Mouse (Mus musculus): ENCODE results near the gene Rac2. TPM values are rescaled to one million over a fixed set of nuclear protein-coding genes. Genes with fewer than 3 reads are reported as not detected.

Rac2 gene
- polyA plus RNA-seq, 1 experiment from 2014 or later: 7.6 TPM

DNA sequence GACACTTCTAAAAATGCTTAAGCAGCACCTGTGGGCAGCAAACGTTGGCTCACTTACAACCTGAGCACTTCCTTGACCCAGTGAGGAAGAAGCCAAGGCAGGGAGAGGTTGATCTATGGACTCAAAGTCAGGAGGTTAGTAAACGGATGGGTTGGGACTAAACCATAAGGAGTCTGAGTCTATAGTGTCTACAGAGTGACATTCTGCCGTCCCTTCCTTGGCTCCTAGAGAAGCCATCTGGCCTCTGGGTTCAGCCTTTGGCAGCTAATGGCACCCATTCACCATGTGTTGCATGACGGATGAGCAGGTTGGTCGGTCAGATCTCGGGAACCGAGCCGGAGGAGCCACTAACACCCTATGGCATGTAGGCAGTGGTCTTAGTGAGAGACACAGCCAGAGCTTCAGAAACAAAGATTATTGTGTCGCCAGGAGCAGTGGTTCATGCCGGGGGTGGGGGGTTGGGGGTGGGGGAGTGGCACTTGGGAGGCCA, 39.2 kb downstream of the Rac2 start:
- H3K4me2 ChIP-seq (replicated peaks; ENCODE audit: low read depth, low read length): no peak overlapping the region
- no peaks in the 10 kb centered on the region for H3K9me3 ChIP-seq (ENCODE audit: control insufficient read depth, low read length)
- ATAC-seq (ENCODE audit: low FRiP score, low TSS enrichment): no peak
- no peak overlapping the region for H3K27ac ChIP-seq (ENCODE audit: low read depth, low read length)
- H3K4me1 ChIP-seq (ENCODE audit: control insufficient read depth, insufficient read depth, low read length): peaks cover 25% of the 10 kb centered on the region
- no peak overlapping the region for H3K9ac ChIP-seq (ENCODE audit: low read depth, low read length)
- H3K4me3 ChIP-seq (ENCODE audit: low read length): no peak overlapping the region
- WGBS: 54% methylated on average over 10 of the region's 10 CpGs
- H3K36me3 ChIP-seq (ENCODE audit: control insufficient read depth, insufficient read depth, low read length): no peaks in the 10 kb centered on the region
- no peaks in the 10 kb centered on the region for H3K27me3 ChIP-seq (ENCODE audit: control insufficient read depth, insufficient read depth, low read length)

DNA sequence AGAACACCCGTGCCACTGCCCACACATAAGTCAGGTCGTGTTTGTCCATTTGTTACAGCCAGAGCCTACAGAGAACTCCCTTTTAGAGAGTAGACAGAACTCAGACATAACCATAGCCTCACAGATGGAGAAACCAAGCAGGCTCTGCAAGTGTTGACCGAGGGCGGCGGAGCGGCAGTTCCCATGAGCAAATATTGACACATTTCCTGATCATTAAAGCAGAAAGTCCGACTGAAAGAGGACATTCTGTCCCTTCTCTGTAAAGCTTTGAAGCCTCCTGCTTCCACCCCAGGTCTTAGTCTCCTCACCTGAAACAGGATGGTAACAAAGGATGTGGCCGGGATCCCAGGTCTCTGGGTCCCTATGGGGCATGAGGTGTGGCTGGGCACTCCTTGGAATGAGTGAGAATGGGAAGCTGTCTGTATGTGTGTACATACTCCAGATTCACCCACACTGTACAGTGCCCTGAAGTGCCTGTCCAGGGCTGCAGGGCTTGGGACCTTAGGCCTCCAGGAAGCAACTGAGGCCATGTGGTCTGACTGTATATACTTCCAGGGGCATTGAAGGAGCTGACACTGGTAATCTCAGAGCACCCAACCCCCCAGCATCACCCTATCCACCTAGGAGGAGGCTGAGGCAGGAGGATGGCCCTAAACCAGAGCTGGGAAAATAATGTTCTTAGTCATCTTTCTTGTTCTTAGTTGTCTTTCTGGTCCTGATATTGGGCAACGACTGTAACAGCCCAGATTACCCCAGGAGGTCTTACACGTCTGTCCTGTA, 39.8 kb downstream of the Rac2 start:
- Histone ChIP-seq H3K9me3 (ENCODE audit: control insufficient read depth, low read length) (no peaks in the 10 kb centered on the region), H3K27me3 (ENCODE audit: control insufficient read depth, insufficient read depth, low read length) (no peaks in the 10 kb centered on the region), H3K36me3 (ENCODE audit: control insufficient read depth, insufficient read depth, low read length) (no peaks in the 10 kb centered on the region), H3K4me2 (replicated peaks; ENCODE audit: low read depth, low read length) (no peak overlapping the region), H3K4me3 (ENCODE audit: low read length) (no peak overlapping the region), H3K9ac (ENCODE audit: low read depth, low read length) (no peak overlapping the region), H3K4me1 (ENCODE audit: control insufficient read depth, insufficient read depth, low read length) (peaks cover 25% of the 10 kb centered on the region), H3K27ac (ENCODE audit: low read depth, low read length) (no peak overlapping the region)
- no peak for ATAC-seq (ENCODE audit: low FRiP score, low TSS enrichment)
- WGBS: 67% methylated on average over 10 of the region's 10 CpGs

DNA sequence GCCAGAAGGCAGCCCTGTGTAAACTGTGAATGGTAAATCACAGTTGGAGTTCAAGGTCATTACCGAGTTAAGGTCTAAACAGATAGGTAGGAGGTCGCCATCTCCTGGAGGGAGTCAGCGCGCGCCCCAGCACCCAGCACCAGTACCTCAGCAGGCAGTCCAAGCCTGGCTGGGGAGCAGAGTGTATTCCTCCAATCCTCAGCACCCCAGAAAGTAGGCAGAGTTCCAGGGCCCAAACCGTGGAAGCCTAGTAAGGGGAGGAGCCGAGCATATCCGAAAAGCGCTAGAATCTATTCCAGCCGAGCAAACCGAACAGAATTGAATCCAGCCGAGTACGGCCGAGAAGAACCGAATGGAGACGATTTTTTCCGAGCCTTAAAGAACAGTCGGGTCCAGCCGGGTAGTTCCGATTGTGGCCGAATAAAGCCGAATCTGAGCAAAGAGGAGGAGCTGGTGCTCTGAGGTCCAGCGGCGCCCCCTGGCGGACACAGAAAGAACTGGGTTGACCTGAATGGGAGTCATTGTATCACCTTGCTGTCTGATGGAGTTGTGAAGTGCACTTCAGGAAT, 40.6 kb downstream of the Rac2 start:
- under 1% methylated on average over 25 of the region's 25 CpGs for WGBS
- peak overlapping the region; percentile 70 for H3K9ac ChIP-seq (ENCODE audit: low read depth, low read length)
- H3K4me3 ChIP-seq (ENCODE audit: low read length): peak overlapping the region; percentile 34; the same call in 1 of the 2 replicates
- peak overlapping the region; percentile 75 for H3K27ac ChIP-seq (ENCODE audit: low read depth, low read length)
- ATAC-seq (ENCODE audit: low FRiP score, low TSS enrichment): peak; percentile 78
- H3K9me3 ChIP-seq (ENCODE audit: control insufficient read depth, low read length): no peaks in the 10 kb centered on the region
- no peaks in the 10 kb centered on the region for H3K27me3 ChIP-seq (ENCODE audit: control insufficient read depth, insufficient read depth, low read length)
- H3K36me3 ChIP-seq (ENCODE audit: control insufficient read depth, insufficient read depth, low read length): no peaks in the 10 kb centered on the region
- peaks cover 25% of the 10 kb centered on the region for H3K4me1 ChIP-seq (ENCODE audit: control insufficient read depth, insufficient read depth, low read length)
- H3K4me2 ChIP-seq (replicated peaks; ENCODE audit: low read depth, low read length): peak overlapping the region; percentile 57

DNA sequence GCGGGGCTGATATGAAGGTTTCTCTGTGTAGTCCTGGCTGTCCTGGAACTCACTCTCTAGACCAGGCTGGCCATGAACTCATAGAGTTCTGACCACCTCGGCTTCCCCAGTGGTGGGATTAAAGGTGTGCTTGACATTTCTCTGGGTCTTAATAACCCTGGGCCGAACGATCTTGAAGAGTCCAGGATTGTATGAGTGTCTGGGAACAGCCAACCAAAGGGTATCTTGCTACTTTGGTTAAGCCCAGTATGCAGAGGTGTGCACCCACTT, 41.2 kb downstream of the Rac2 start:
- 75% methylated on average over 4 of the region's 4 CpGs for WGBS
- Histone ChIP-seq H3K27ac (ENCODE audit: low read depth, low read length) (peak overlapping the region; percentile 75), H3K36me3 (ENCODE audit: control insufficient read depth, insufficient read depth, low read length) (no peaks in the 10 kb centered on the region), H3K9ac (ENCODE audit: low read depth, low read length) (peak overlapping the region; percentile 70), H3K4me1 (ENCODE audit: control insufficient read depth, insufficient read depth, low read length) (peaks cover 25% of the 10 kb centered on the region), H3K9me3 (ENCODE audit: control insufficient read depth, low read length) (no peaks in the 10 kb centered on the region), H3K27me3 (ENCODE audit: control insufficient read depth, insufficient read depth, low read length) (no peaks in the 10 kb centered on the region), H3K4me2 (replicated peaks; ENCODE audit: low read depth, low read length) (peak overlapping the region; percentile 57), H3K4me3 (ENCODE audit: low read length) (no peak overlapping the region; the same call in 1 of the 2 replicates)
- ATAC-seq (ENCODE audit: low FRiP score, low TSS enrichment): no peak

DNA sequence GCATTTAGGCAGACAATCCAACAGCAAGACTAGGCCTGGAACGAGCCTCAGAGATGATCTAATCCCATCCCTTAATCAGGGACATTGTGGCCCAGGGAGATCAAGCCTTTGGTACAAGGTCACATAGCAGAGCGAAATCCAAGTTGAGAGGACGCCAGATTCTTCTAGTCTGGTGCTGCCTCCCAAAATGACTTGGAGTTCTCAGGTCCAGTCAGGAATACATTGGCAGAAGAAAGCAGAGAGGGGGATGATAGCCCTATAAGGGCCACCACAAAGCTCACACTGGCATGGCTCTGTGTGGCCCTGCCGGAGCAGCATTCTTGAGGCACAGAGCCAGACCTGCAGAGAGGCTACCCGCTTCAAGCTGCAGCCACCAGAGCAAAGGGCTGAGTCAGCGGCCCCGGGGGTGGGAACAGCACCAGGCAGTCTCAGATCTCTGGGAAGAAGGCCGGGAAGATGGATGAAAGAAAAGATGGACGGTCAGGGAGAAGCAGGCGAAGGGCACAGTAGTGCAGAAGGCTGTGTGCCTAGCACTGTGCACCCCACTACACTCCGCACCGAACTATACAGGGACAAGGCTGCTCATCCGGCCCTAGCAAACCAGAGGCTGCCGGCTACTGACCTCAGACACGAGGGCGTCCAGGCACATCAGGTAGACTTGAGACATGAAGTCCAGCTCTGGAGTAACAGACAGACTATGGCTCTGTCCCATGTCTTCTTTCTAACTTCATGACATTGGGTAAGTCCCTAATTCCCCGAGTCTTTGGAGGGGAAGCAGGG, 41.7 kb downstream of the Rac2 start, which contains the start of gene C1qtnf6:
C1qtnf6 (minus strand) TSS at position 746 of the 780 bp plus-strand sequence.
- peak within 1 kb of the TSS; percentile 70 for H3K9ac ChIP-seq (ENCODE audit: low read depth, low read length)
- H3K27ac ChIP-seq (ENCODE audit: low read depth, low read length): peak within 1 kb of the TSS; percentile 75
- peak within 1 kb of the TSS; percentile 57 for H3K4me2 ChIP-seq (replicated peaks; ENCODE audit: low read depth, low read length)
- H3K4me3 ChIP-seq (ENCODE audit: low read length): peak within 1 kb of the TSS; percentile 34; the same call in 1 of the 2 replicates
- H3K27me3 ChIP-seq (ENCODE audit: control insufficient read depth, insufficient read depth, low read length): no peaks in the 10 kb centered on the region
- WGBS: 67% methylated on average over 17 of the region's 17 CpGs
- no peaks in the 10 kb centered on the region for H3K36me3 ChIP-seq (ENCODE audit: control insufficient read depth, insufficient read depth, low read length)
- H3K9me3 ChIP-seq (ENCODE audit: control insufficient read depth, low read length): no peaks in the 10 kb centered on the region
- H3K4me1 ChIP-seq (ENCODE audit: control insufficient read depth, insufficient read depth, low read length): peaks cover 25% of the 10 kb centered on the region
- no peak for ATAC-seq (ENCODE audit: low FRiP score, low TSS enrichment)

DNA sequence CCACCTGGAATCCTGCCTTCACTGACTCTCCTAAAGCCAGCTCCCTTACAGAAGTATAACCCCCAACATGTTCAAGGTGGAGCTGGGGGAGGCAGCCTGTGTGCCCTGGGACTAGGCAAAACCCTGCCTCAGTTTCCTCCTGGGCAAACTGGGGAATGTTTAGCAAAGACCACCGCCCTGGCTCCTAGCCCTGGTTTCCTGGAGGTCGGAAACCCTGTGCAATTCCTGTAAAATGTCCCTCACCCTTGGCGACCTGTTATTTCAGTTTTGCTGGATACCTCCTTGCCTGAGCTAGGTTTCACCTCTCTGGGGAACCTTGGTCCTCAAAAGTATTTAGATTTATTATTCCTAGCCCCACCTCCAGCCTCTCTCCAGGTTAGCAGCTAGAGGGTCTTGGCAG, 42.4 kb downstream of the Rac2 start:
- Histone ChIP-seq H3K9ac (ENCODE audit: low read depth, low read length) (peak overlapping the region; percentile 56; the same call in 1 of the 2 replicates), H3K27me3 (ENCODE audit: control insufficient read depth, insufficient read depth, low read length) (no peaks in the 10 kb centered on the region), H3K4me2 (replicated peaks; ENCODE audit: low read depth, low read length) (peak overlapping the region; percentile 51), H3K9me3 (ENCODE audit: control insufficient read depth, low read length) (no peaks in the 10 kb centered on the region), H3K27ac (ENCODE audit: low read depth, low read length) (no peak overlapping the region; the same call in 1 of the 2 replicates), H3K36me3 (ENCODE audit: control insufficient read depth, insufficient read depth, low read length) (no peaks in the 10 kb centered on the region), H3K4me1 (ENCODE audit: control insufficient read depth, insufficient read depth, low read length) (peaks cover 25% of the 10 kb centered on the region), H3K4me3 (ENCODE audit: low read length) (peak overlapping the region; percentile 37; the same call in 1 of the 2 replicates)
- WGBS: 78% methylated on average over 3 of the region's 3 CpGs
- ATAC-seq (ENCODE audit: low FRiP score, low TSS enrichment): no peak

DNA sequence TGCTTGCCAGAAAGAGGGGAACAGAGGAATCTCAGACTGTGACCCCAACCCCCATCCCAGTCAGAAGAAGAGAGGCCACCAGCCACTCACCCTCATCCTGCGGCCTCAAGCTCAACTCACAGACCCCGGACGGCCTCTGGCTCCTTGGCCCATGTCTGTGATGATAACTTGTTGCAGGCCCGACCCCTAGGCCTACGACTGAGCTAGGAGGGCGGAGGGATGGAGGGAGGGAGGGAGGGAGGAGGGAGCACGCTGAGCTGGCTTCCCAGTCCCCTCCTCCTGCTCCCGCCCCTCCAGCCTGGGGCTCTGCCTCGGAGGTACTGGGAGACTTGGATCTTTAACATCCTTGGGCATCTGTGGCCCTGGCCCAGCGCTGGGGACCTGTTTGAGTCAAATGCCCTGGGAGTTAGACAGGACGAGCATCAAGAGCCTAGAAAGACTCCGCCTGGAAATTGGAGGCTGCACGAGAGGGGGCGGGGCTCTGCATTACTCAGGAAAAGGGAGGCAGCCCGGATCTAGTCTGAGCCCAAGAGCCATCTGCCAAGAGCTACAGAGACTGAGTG, 43.1 kb downstream of the Rac2 start:
- Histone ChIP-seq H3K27ac (ENCODE audit: low read depth, low read length) (peak overlapping the region; percentile 88), H3K4me2 (replicated peaks; ENCODE audit: low read depth, low read length) (peak overlapping the region; percentile 51), H3K4me1 (ENCODE audit: control insufficient read depth, insufficient read depth, low read length) (peaks cover 25% of the 10 kb centered on the region), H3K36me3 (ENCODE audit: control insufficient read depth, insufficient read depth, low read length) (no peaks in the 10 kb centered on the region; the same call in 1 of the 2 replicates), H3K4me3 (ENCODE audit: low read length) (peak overlapping the region; percentile 37), H3K9me3 (ENCODE audit: control insufficient read depth, low read length) (no peaks in the 10 kb centered on the region), H3K27me3 (ENCODE audit: control insufficient read depth, insufficient read depth, low read length) (no peaks in the 10 kb centered on the region), H3K9ac (ENCODE audit: low read depth, low read length) (peak overlapping the region; percentile 56)
- WGBS: 1% methylated on average over 15 of the region's 15 CpGs
- ATAC-seq (ENCODE audit: low FRiP score, low TSS enrichment): peak; percentile 73

DNA sequence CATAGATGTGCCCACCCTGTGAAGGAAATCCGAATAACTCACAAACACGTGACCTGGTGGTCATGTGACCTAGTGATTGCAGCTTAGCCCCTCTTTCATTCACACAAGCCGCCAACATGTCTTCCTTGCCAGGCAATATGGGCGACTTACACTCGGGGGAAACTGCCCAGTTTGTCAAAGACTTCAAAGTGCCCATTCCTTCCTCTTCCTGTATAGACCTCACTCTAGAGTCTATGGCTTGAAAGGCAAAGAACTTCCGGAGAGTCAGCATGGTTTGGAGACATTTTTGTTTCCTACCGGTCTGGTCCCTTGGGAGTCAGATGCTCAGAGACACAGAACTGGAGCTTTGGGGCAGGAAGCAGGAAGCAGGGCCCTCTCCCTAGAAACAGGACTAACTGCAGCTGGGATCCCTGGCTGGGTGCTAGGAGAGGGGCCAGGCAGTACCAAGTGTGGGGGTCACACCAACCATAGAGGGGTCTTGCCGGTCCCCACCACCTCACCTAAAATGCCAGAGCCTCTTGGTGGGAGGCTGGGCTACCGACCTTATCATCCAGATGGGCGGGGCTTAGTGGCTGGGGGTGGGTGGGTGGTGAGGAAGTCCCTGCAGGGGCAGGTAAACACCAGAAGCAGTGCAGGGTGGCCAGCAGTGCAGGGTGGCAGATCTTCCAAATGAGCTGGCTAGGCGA, 43.7 kb downstream of the Rac2 start:
- ATAC-seq (ENCODE audit: low FRiP score, low TSS enrichment): no peak; the same call in 1 of the 2 replicates
- peak overlapping the region; percentile 88 for H3K27ac ChIP-seq (ENCODE audit: low read depth, low read length)
- H3K9me3 ChIP-seq (ENCODE audit: control insufficient read depth, low read length): no peaks in the 10 kb centered on the region
- H3K4me3 ChIP-seq (ENCODE audit: low read length): peak overlapping the region; percentile 37
- peak overlapping the region; percentile 51 for H3K4me2 ChIP-seq (replicated peaks; ENCODE audit: low read depth, low read length)
- no peaks in the 10 kb centered on the region; the same call in 1 of the 2 replicates for H3K36me3 ChIP-seq (ENCODE audit: control insufficient read depth, insufficient read depth, low read length)
- peak overlapping the region; percentile 56 for H3K9ac ChIP-seq (ENCODE audit: low read depth, low read length)
- 50% methylated on average over 11 of the region's 11 CpGs for WGBS
- peaks cover 25% of the 10 kb centered on the region for H3K4me1 ChIP-seq (ENCODE audit: control insufficient read depth, insufficient read depth, low read length)
- H3K27me3 ChIP-seq (ENCODE audit: control insufficient read depth, insufficient read depth, low read length): no peaks in the 10 kb centered on the region
